Mouse (Mus musculus): ENCODE measurements around the gene Ccdc85b. TPM values are rescaled to one million over a fixed set of nuclear protein-coding genes. Genes with fewer than 3 reads are reported as not detected.

Ccdc85b gene
- total RNA-seq, 4 experiments from 2014 or later, result 26.2 to 30.7 (median 29.4) TPM

Other genes starting within 250 kb of the Ccdc85b start
- gene Pacs1, start 184.8 kb downstream of the Ccdc85b start, total RNA-seq (2022), result 10 to 100 TPM; 63.3 to 64.7 (median 64.5) TPM
- gene Sf3b2, start 162.4 kb downstream of the Ccdc85b start, total RNA-seq (2022), result 100 to 1,000 TPM; 201 to 220 (median 207) TPM
- gene Gal3st3, start 159.6 kb downstream of the Ccdc85b start, total RNA-seq (2022), result 10 to 100 TPM; 55.7 to 57.0 (median 56.3) TPM
- gene Catsper1, start 122.2 kb downstream of the Ccdc85b start, total RNA-seq (2022), result not detected
- gene Cst6, start 108.3 kb downstream of the Ccdc85b start, total RNA-seq (2022), result 10 to 100 TPM; 21.5 to 39.4 (median 34.1) TPM
- 10 to 100 TPM; 22.1 to 29.0 (median 23.8) TPM for gene Eif1ad, start 91.2 kb downstream of the Ccdc85b start, total RNA-seq (2022)
- 10 to 100 TPM; 66.5 to 85.5 (median 77.9) TPM for gene Banf1, start 90.7 kb downstream of the Ccdc85b start, total RNA-seq (2022)
- gene Sart1, start 69.2 kb downstream of the Ccdc85b start, total RNA-seq (2022), result 100 to 1,000 TPM in 2 of 4 experiments, 10 to 100 TPM in 2; 85.6 to 109 (median 94.2) TPM
- not detected for gene Tsga10ip, start 55.4 kb downstream of the Ccdc85b start, total RNA-seq (2022)
- gene Drap1, start 32.9 kb downstream of the Ccdc85b start, total RNA-seq (2022), result 100 to 1,000 TPM; 253 to 272 (median 266) TPM
- gene AI837181, start 32.8 kb downstream of the Ccdc85b start, total RNA-seq (2022), result 10 to 100 TPM; 70.4 to 79.1 (median 75.0) TPM
- not detected for gene Fosl1, start 10.3 kb downstream of the Ccdc85b start, total RNA-seq (2022)
- 100 to 1,000 TPM in 1 of 4 experiments, 10 to 100 TPM in 3; 89.0 to 124 (median 93.6) TPM for gene Fibp, start 2.7 kb upstream of the Ccdc85b start, total RNA-seq (2022)
- 1 to 10 TPM in 1 of 4 experiments, under 1 TPM in 3; 0.30 to 1.0 (median 0.46) TPM for gene Ctsw, start 10.6 kb upstream of the Ccdc85b start, total RNA-seq (2022)
- 10 to 100 TPM; 16.0 to 21.9 (median 18.7) TPM for gene Efemp2, start 16.1 kb upstream of the Ccdc85b start, total RNA-seq (2022)
- 10 to 100 TPM; 29.7 to 36.3 (median 35.4) TPM for gene Mus81, start 30.5 kb upstream of the Ccdc85b start, total RNA-seq (2022)
- 1,000 to 10,000 TPM; 1,338 to 1,440 (median 1,412) TPM for gene Cfl1, start 32.6 kb upstream of the Ccdc85b start, total RNA-seq (2022)
- 1 to 10 TPM; 6.6 to 8.6 (median 7.1) TPM for gene 1700020D05Rik, start 45.9 kb upstream of the Ccdc85b start, total RNA-seq (2022)
- 10 to 100 TPM; 82.4 to 93.9 (median 89.3) TPM for gene Snx32, start 52.6 kb upstream of the Ccdc85b start, total RNA-seq (2022)
- gene Ovol1, start 102.8 kb upstream of the Ccdc85b start, total RNA-seq (2022), result not detected
- gene Ap5b1, start 110.1 kb upstream of the Ccdc85b start, total RNA-seq (2022), result 1 to 10 TPM; 6.9 to 9.1 (median 7.8) TPM
- gene Rnaseh2c, start 144.0 kb upstream of the Ccdc85b start, total RNA-seq (2022), result 10 to 100 TPM; 68.0 to 88.2 (median 72.1) TPM
- gene Kat5, start 152.3 kb upstream of the Ccdc85b start, total RNA-seq (2022), result 100 to 1,000 TPM in 1 of 4 experiments, 10 to 100 TPM in 3; 87.3 to 115 (median 97.0) TPM
- gene Rela, start 179.6 kb upstream of the Ccdc85b start, total RNA-seq (2022), result 10 to 100 TPM; 22.5 to 25.3 (median 23.7) TPM
- gene Sipa1, start 205.8 kb upstream of the Ccdc85b start, total RNA-seq (2022), result 10 to 100 TPM; 12.5 to 20.7 (median 14.9) TPM
- 10 to 100 TPM; 19.0 to 20.2 (median 19.7) TPM for gene Map3k11, start 230.8 kb upstream of the Ccdc85b start, total RNA-seq (2022)
- gene Pcnx3, start 231.0 kb upstream of the Ccdc85b start, total RNA-seq (2022), result 10 to 100 TPM; 74.4 to 86.8 (median 80.3) TPM
- under 1 TPM in 1 of 4 experiments, not detected in 3; 0.37 TPM for gene Kcnk7, start 246.5 kb upstream of the Ccdc85b start, total RNA-seq (2022)